Mouse (Mus musculus) testis, postnatal 10 days (tissue): ENCODE measurements at regions not wholly inside any gene's neighbourhood (a gene's known extent, or its start where the extent isn't known, plus 50 kb on each side); places are given as distances from the start of the nearest gene placed in this dataset.

Experiments
- DNase-seq: peaks from one replicate; pipeline ENCODE4 v3.0.0; 2021; ENCODE audit warnings: low spot score

- DNase-seq = no peak
Measured at GRCm38 (mm10) chr11:90797577-90797976, 109.4 kb upstream of the Tom1l1 start.

- DNase-seq = no peak
Measured at GRCm38 (mm10) chr11:90783537-90783936, 95.4 kb upstream of the Tom1l1 start.

GRCm38 (mm10) chr11:90782975-90783374 is 94.8 kb upstream of the Tom1l1 start:
- DNase-seq = peak; percentile 49

- DNase-seq = no peak
Measured at GRCm38 (mm10) chr11:90775752-90776151, 87.6 kb upstream of the Tom1l1 start.

- no peak for DNase-seq
Measured at GRCm38 (mm10) chr11:90755981-90756380, 67.8 kb upstream of the Tom1l1 start.

- no peak for DNase-seq
Measured at GRCm38 (mm10) chr11:90748448-90748847, 60.3 kb upstream of the Tom1l1 start.

- no peak for DNase-seq
Measured at GRCm38 (mm10) chr11:90741952-90742617, 53.9 kb upstream of the Tom1l1 start.

- DNase-seq = no peak
Measured at GRCm38 (mm10) chr11:90739501-90739900, 51.3 kb upstream of the Tom1l1 start.

- no peak for DNase-seq
Measured at GRCm38 (mm10) chr11:90738741-90739140, 50.6 kb upstream of the Tom1l1 start.
